Mouse (Mus musculus): ENCODE measurements around the gene Mettl5.
A peak's percentile ranks its signal among the peaks of the same experiment; 100 is the strongest.

The Mettl5 gene

GRCm38 (mm10) chr2:69851427-69852058 lies 33.9 kb downstream of the Mettl5 start:
- no peak for DNase-seq

GRCm38 (mm10) chr2:69849215-69849614 lies 36.2 kb downstream of the Mettl5 start:
- no peak for DNase-seq

- peak; percentile 46 for DNase-seq
Observed at GRCm38 (mm10) chr2:69840261-69840660, 45.2 kb downstream of the Mettl5 start.

- no peak for DNase-seq
Observed at GRCm38 (mm10) chr2:69838707-69839106, 46.7 kb downstream of the Mettl5 start.

GRCm38 (mm10) chr2:69837996-69838395 lies 47.4 kb downstream of the Mettl5 start:
- DNase-seq: no peak

GRCm38 (mm10) chr2:69837244-69837967 lies 48.0 kb downstream of the Mettl5 start:
- DNase-seq: no peak

GRCm38 (mm10) chr2:69830116-69830515 lies 55.3 kb downstream of the Mettl5 start:
- no peak for DNase-seq

GRCm38 (mm10) chr2:69829680-69830079 lies 55.7 kb downstream of the Mettl5 start:
- no peak for DNase-seq

- no peak for DNase-seq
Observed at GRCm38 (mm10) chr2:69828031-69828430, 57.4 kb downstream of the Mettl5 start.

- peak; percentile 22 for DNase-seq
Observed at GRCm38 (mm10) chr2:69826380-69826779, 59.0 kb downstream of the Mettl5 start.

- no peak for DNase-seq
Observed at GRCm38 (mm10) chr2:69825898-69826297, 59.5 kb downstream of the Mettl5 start.

GRCm38 (mm10) chr2:69823129-69823677 lies 62.2 kb downstream of the Mettl5 start:
- DNase-seq: no peak

GRCm38 (mm10) chr2:69822361-69823128 lies 62.9 kb downstream of the Mettl5 start:
- peak; percentile 77 for DNase-seq

- peak; percentile 21 for DNase-seq
Observed at GRCm38 (mm10) chr2:69821711-69822110, 63.7 kb downstream of the Mettl5 start, which contains the start of gene Klhl23. Gene Klhl23 (plus strand): TSS chr2:69821944.

Measured in retina, postnatal 1 day (tissue).